Comparison of ENCODE assay signal across 19 mouse cellular contexts in the genomic region with DNA sequence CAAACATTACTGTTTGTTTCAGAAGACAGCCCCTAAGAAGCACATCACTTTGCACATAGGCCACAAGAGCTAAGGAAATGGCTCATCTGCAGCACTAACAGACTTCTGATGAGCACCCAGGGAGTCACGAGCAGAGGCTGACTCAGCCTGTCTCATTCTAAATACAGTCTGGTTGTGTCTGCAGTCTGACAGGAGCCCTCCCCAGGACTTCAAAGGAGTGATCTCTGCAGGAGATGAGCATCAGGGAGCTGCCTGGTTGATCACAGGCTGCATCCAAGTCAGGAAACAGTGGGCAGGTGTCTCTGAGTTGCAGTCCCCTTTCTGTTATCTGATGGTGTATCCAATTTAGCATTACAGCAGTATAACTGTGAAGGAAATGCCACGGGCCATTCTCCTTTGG.
DNase-seq lines count a peak whose midpoint lies in the region; ATAC-seq lines count a peak whose summit lies in the region.
"Had no signal": no experiment of that assay in that cellular context is flagged by ENCODE, and none has a peak within 500 bp of the region (broad histone marks: within the 10 kb centered on the region; RNA-seq: fewer than 3 reads in every experiment).

No protein-coding gene starts in this region.

- H3K27ac ChIP-seq in midbrain, embryonic 16.5 days (ENCODE audit: low read length), result no peak overlapping the region
- no peak overlapping the region for H3K27ac ChIP-seq in midbrain, embryonic 13.5 days
- H3K27ac ChIP-seq: embryonic facial prominence, embryonic 12.5 days; hindbrain, postnatal 0 days; limb, embryonic 13.5 days; liver, embryonic 15.5 days; midbrain, embryonic 12.5 days had no signal

- peak; percentile 38 to 57 for DNase-seq in frontal cortex, adult 2 months (ENCODE audit: extremely low spot score in 1 of 2, low spot score in 1 of 2)
- DNase-seq in frontal cortex, postnatal 14 days (ENCODE audit: low spot score in 2 of 2), result no peak
- DNase-seq in brain, adult 2 months (ENCODE audit: low read depth, low spot score), result peak; percentile 92
- no peak for DNase-seq in lung, adult 18-20 months
- DNase-seq: B cell, adult 2 months; cerebellum, adult 18-20 months; heart, postnatal 10 days; kidney, adult 18-20 months; kidney, postnatal 36 days; lung, postnatal 36 days; thymus, postnatal 14 days had no signal

- peak; percentile 77 for ATAC-seq in midbrain, embryonic 16.5 days
- no peak for ATAC-seq in midbrain, embryonic 13.5 days
- ATAC-seq in cerebellum, adult (ENCODE audit: insufficient number of reproducible peaks, low FRiP score, low TSS enrichment), result no peak
- ATAC-seq: hindbrain, postnatal 0 days had no signal

- 15% methylated on average over 2 of the region's 2 CpGs for WGBS in midbrain, embryonic 16.5 days
- 29% methylated on average over 2 of the region's 2 CpGs for WGBS in midbrain, embryonic 13.5 days

- no peaks in the 10 kb centered on the region for H3K9me3 ChIP-seq in midbrain, embryonic 16.5 days (replicated peaks; ENCODE audit: control insufficient read depth, low read length, poor library complexity, severe bottlenecking)
- H3K9me3 ChIP-seq in midbrain, embryonic 13.5 days, result no peaks in the 10 kb centered on the region
- H3K9me3 ChIP-seq: embryonic facial prominence, embryonic 12.5 days; limb, embryonic 13.5 days; liver, embryonic 15.5 days; midbrain, embryonic 12.5 days had no signal

- H3K36me3 ChIP-seq in midbrain, embryonic 16.5 days (ENCODE audit: control insufficient read depth, insufficient read depth, low read length), result no peaks in the 10 kb centered on the region
- H3K36me3 ChIP-seq in midbrain, embryonic 13.5 days, result no peaks in the 10 kb centered on the region
- H3K36me3 ChIP-seq: embryonic facial prominence, embryonic 12.5 days; limb, embryonic 13.5 days; liver, embryonic 15.5 days; midbrain, embryonic 12.5 days had no signal

- no peak overlapping the region for H3K4me2 ChIP-seq in midbrain, embryonic 16.5 days (ENCODE audit: low read length)
- H3K4me2 ChIP-seq in midbrain, embryonic 13.5 days (replicated peaks), result no peak overlapping the region
- H3K4me2 ChIP-seq: embryonic facial prominence, embryonic 12.5 days; limb, embryonic 13.5 days; liver, embryonic 15.5 days; midbrain, embryonic 12.5 days had no signal

- no peaks in the 10 kb centered on the region for H3K27me3 ChIP-seq in midbrain, embryonic 16.5 days (ENCODE audit: control insufficient read depth, insufficient read depth, low read depth, low read length)
- H3K27me3 ChIP-seq in midbrain, embryonic 13.5 days, result no peaks in the 10 kb centered on the region
- H3K27me3 ChIP-seq: embryonic facial prominence, embryonic 12.5 days; limb, embryonic 13.5 days; liver, embryonic 15.5 days; midbrain, embryonic 12.5 days had no signal

- no peak overlapping the region for H3K9ac ChIP-seq in midbrain, embryonic 16.5 days (ENCODE audit: low read depth, low read length)
- no peak overlapping the region for H3K9ac ChIP-seq in midbrain, embryonic 13.5 days (replicated peaks)
- H3K9ac ChIP-seq: embryonic facial prominence, embryonic 12.5 days; limb, embryonic 13.5 days; liver, embryonic 15.5 days; midbrain, embryonic 12.5 days had no signal

- no peak overlapping the region for H3K4me3 ChIP-seq in midbrain, embryonic 16.5 days (ENCODE audit: low read depth, low read length)
- no peak overlapping the region for H3K4me3 ChIP-seq in midbrain, embryonic 13.5 days (replicated peaks)
- H3K4me3 ChIP-seq: embryonic facial prominence, embryonic 12.5 days; limb, embryonic 13.5 days; liver, embryonic 15.5 days; midbrain, embryonic 12.5 days had no signal

- H3K4me1 ChIP-seq in midbrain, embryonic 16.5 days (ENCODE audit: control insufficient read depth, insufficient read depth, low read length), result peaks cover 2% of the 10 kb centered on the region; the same call in 1 of the 2 replicates
- H3K4me1 ChIP-seq in midbrain, embryonic 13.5 days (replicated peaks), result 0 out of 2 replicates have a peak, but pooled peaks cover 3% of the 10 kb centered on the region
- H3K4me1 ChIP-seq: embryonic facial prominence, embryonic 12.5 days; limb, embryonic 13.5 days; liver, embryonic 15.5 days; midbrain, embryonic 12.5 days had no signal

Comparison
In these comparisons a context has a peak if more than half of its experiments do, and no peak if none do; other contexts are left out.
1. DNase-seq: peak in frontal cortex, adult 2 months (2 of 2) and brain, adult 2 months (single experiment); none in frontal cortex, postnatal 14 days (0 of 2) and lung, adult 18-20 months (0 of 2).